Mouse (Mus musculus) cerebellum, adult 2 months (tissue): ENCODE results near the gene Cyba.

Source experiments
- CTCF ChIP-seq: fragments of 200-500 bp; IDR thresholded peaks from 2 replicates; pipeline ENCODE4 v1.5.1; 2011; ENCODE audit warnings: low read depth, mild to moderate bottlenecking, control low read depth, low read length, moderate library complexity, borderline replicate concordance; ENCODE audit not compliant: insufficient read depth
- POLR2A ChIP-seq: fragments of 200-500 bp; IDR thresholded peaks from 2 replicates; pipeline ENCODE4 v1.6.1; 2011; ENCODE audit warnings: low read length, control low read depth, borderline replicate concordance; ENCODE audit not compliant: insufficient read depth

GRCm38 (mm10) chr8:122436586-122437125, 3.9 kb upstream of the Cyba start:
- TF ChIP-seq CTCF (no peak), POLR2A (no peak)
